Mouse (Mus musculus) forelimb bud, embryonic 11.5 days (tissue): Measurements from ENCODE around the gene Olfr99.
A peak's percentile ranks its signal among the peaks of the same experiment; 100 is the strongest.
"Not testable (repeated sequence)": the region's sequence is repeated elsewhere in the genome, so short reads cannot be mapped to it uniquely, and the experiment has no call there.

Source experiments
- DNase-seq: peaks from one replicate; pipeline ENCODE4 v3.0.0-alpha.2; 2012; ENCODE audit warnings: low read depth, low spot score

Olfr99 gene

GRCm38 (mm10) chr17:37283360-37283759, at the start of gene Olfr99:
TSS of gene Olfr99 (minus strand) at chr17:37283460.
- no peak for DNase-seq

- DNase-seq: no peak
These were observed 33.7 kb upstream of the Olfr99 start, which contains the start of gene Olfr102 for GRCm38 (mm10) chr17:37316954-37317353. TSS of gene Olfr102 (minus strand) at chr17:37317054.

- no peak for DNase-seq
These were observed 27.0 kb upstream of the Olfr99 start for GRCm38 (mm10) chr17:37310146-37310699.

GRCm38 (mm10) chr17:37308483-37308882, 25.2 kb upstream of the Olfr99 start:
- DNase-seq: no peak

- no peak for DNase-seq
These were observed 21.0 kb upstream of the Olfr99 start, which contains the start of gene Olfr101 for GRCm38 (mm10) chr17:37304213-37304612. TSS of gene Olfr101 (minus strand) at chr17:37304313.

GRCm38 (mm10) chr17:37280331-37280730, 2.9 kb downstream of the Olfr99 start:
- no peak for DNase-seq

GRCm38 (mm10) chr17:37276573-37276972, 6.7 kb downstream of the Olfr99 start:
- DNase-seq: no peak

- DNase-seq: no peak
These were observed 7.5 kb downstream of the Olfr99 start for GRCm38 (mm10) chr17:37275626-37276248.

GRCm38 (mm10) chr17:37270702-37271092, 12.6 kb downstream of the Olfr99 start:
- DNase-seq: no peak

GRCm38 (mm10) chr17:37270058-37270701, 13.1 kb downstream of the Olfr99 start, which contains the start of gene H2-M3:
TSS of gene H2-M3 (plus strand) at chr17:37270220.
- DNase-seq: peak; percentile 91

- no peak for DNase-seq
These were observed 19.6 kb downstream of the Olfr99 start, which contains the start of gene Olfr98 for GRCm38 (mm10) chr17:37263626-37264025. TSS of gene Olfr98 (minus strand) at chr17:37263749.

- no peak for DNase-seq
These were observed 32.7 kb downstream of the Olfr99 start for GRCm38 (mm10) chr17:37250544-37250943.

- no peak for DNase-seq
These were observed 33.8 kb downstream of the Olfr99 start for GRCm38 (mm10) chr17:37249460-37249859.

GRCm38 (mm10) chr17:37246715-37247114, 36.5 kb downstream of the Olfr99 start:
- peak; percentile 29 for DNase-seq

GRCm38 (mm10) chr17:37242198-37242597, 41.1 kb downstream of the Olfr99 start:
- DNase-seq: no peak

GRCm38 (mm10) chr17:37237230-37237629, 46.0 kb downstream of the Olfr99 start, which contains the start of gene Olfr97:
TSS of gene Olfr97 (minus strand) at chr17:37237330.
- DNase-seq: not testable (repeated sequence)
